In genomic region chr2:144676546-144677228, GRCm38 (mm10) we compare ENCODE assay signal across 8 mouse cellular contexts.
A peak's percentile ranks its signal among the peaks of the same experiment; 100 is the strongest.
DNase-seq lines count a peak whose midpoint lies in the region; ATAC-seq lines count a peak whose summit lies in the region.

No protein-coding gene starts in this region.

- H3K9me3 ChIP-seq in embryonic facial prominence, embryonic 11.5 days (replicated peaks; ENCODE audit: control insufficient read depth, low read length), result no peaks in the 10 kb centered on the region

- H3K36me3 ChIP-seq in embryonic facial prominence, embryonic 11.5 days (replicated peaks; ENCODE audit: control insufficient read depth, insufficient read depth, low read depth, low read length), result no peaks in the 10 kb centered on the region

- peaks cover 4% of the 10 kb centered on the region for H3K4me1 ChIP-seq in embryonic facial prominence, embryonic 11.5 days (ENCODE audit: control insufficient read depth, insufficient read depth, low read length)

- peak; percentile 74 for ATAC-seq in frontal cortex, adult (ENCODE audit: low TSS enrichment)
- ATAC-seq in embryonic facial prominence, embryonic 11.5 days (replicated peaks; ENCODE audit: insufficient number of reproducible peaks, low FRiP score, low TSS enrichment, low read depth), result no peak
- no peak for ATAC-seq in inflammation-experienced regulatory T-cells, adult 6 months

- WGBS in embryonic facial prominence, embryonic 11.5 days, result 44% methylated on average over 13 of the region's 13 CpGs

- intact Hi-C loops in heart, postnatal 14 days (cut with DNase I), result no loop called here

- H3K27me3 ChIP-seq in embryonic facial prominence, embryonic 11.5 days (ENCODE audit: control insufficient read depth, insufficient read depth, low read length), result no peaks in the 10 kb centered on the region

- DNase-seq in frontal cortex, postnatal 25 days (ENCODE audit: low spot score in 2 of 2), result no peak
- peak; percentile 68 for DNase-seq in embryonic facial prominence, embryonic 11.5 days (ENCODE audit: low spot score)
- peak; percentile 16 to 18 for DNase-seq in heart, postnatal 14 days
- peak; percentile 30 for DNase-seq in mesoderm, embryonic 11.5 days (ENCODE audit: low read depth, low spot score)
- no peak for DNase-seq in ovary, adult 18-20 months (ENCODE audit: low spot score)
- no peak for DNase-seq in thymus, postnatal 4 days

- H3K27ac ChIP-seq in embryonic facial prominence, embryonic 11.5 days (replicated peaks; ENCODE audit: low read depth, low read length), result no peak overlapping the region

- no peak overlapping the region for H3K4me2 ChIP-seq in embryonic facial prominence, embryonic 11.5 days (ENCODE audit: low read depth, low read length)

- no peak overlapping the region for H3K4me3 ChIP-seq in embryonic facial prominence, embryonic 11.5 days (ENCODE audit: low read depth, low read length)

- H3K9ac ChIP-seq in embryonic facial prominence, embryonic 11.5 days (replicated peaks; ENCODE audit: low read length), result no peak overlapping the region

Comparison
In these comparisons a context has a peak if more than half of its experiments do, and no peak if none do; other contexts are left out.
1. DNase-seq: peak in embryonic facial prominence, embryonic 11.5 days (single experiment), heart, postnatal 14 days (2 of 2) and mesoderm, embryonic 11.5 days (single experiment); none in frontal cortex, postnatal 25 days (0 of 2), ovary, adult 18-20 months (single experiment) and thymus, postnatal 4 days (single experiment).